Mouse (Mus musculus) kidney, embryonic 16.5 days (tissue): ENCODE data around the gene Asap2. TPM values are rescaled to one million over a fixed set of nuclear protein-coding genes. Genes with fewer than 3 reads are reported as not detected.

Experiments
- ATAC-seq: fragments of 200-750 bp; cut with Nextera tagmentation; 2 replicates; pipeline ENCODE4 v1.8.0; 2017; ENCODE audit warnings: moderate TSS enrichment; ENCODE audit not compliant: low FRiP score, low TSS enrichment
- H3K27ac ChIP-seq: fragments of 300-500 bp; sonication (generic); 2 replicates; pipeline ENCODE4 v1.5.1; 2014; ENCODE audit warnings: low read length
- H3K27me3 ChIP-seq: fragments of 300-500 bp; sonication (generic); 2 replicates; pipeline ENCODE4 v1.6.1; 2014; ENCODE audit warnings: low read length, control low read depth, mixed read lengths; ENCODE audit not compliant: insufficient read depth
- H3K36me3 ChIP-seq: fragments of 300-500 bp; sonication (generic); 2 replicates; pipeline ENCODE4 v1.6.1; 2014; ENCODE audit warnings: low read length, control low read depth, mixed read lengths; ENCODE audit not compliant: insufficient read depth
- H3K4me1 ChIP-seq: fragments of 300-500 bp; sonication (generic); 2 replicates; pipeline ENCODE4 v1.6.1; 2014; ENCODE audit warnings: low read length, control low read depth, mixed read lengths; ENCODE audit not compliant: insufficient read depth
- H3K4me2 ChIP-seq: fragments of 300-500 bp; sonication (generic); replicated peaks from 2 replicates; pipeline ENCODE4 v1.6.1; 2014; ENCODE audit warnings: low read depth, low read length
- H3K4me3 ChIP-seq: fragments of 300-500 bp; sonication (generic); 2 replicates; pipeline ENCODE4 v1.5.1; 2014; ENCODE audit warnings: mild to moderate bottlenecking, low read length
- H3K9ac ChIP-seq: fragments of 300-500 bp; sonication (generic); replicated peaks from 2 replicates; pipeline ENCODE4 v1.6.1; 2014; ENCODE audit warnings: low read length
- H3K9me3 ChIP-seq: fragments of 300-500 bp; sonication (generic); 2 replicates; pipeline ENCODE4 v1.6.1; 2016; ENCODE audit warnings: low read length, control low read depth
- WGBS: fragments of 180-500 bp; shearing (Covaris S2); extraction: QIAGEN DNeasy Blood & Tissue Kit; methylation state at CpG from one replicate; pipeline ENCODE4 v1.1.7; 2014; 5-methylcytosine and 5-hydroxymethylcytosine counted together
- polyA plus RNA-seq: library from polyadenylated mRNA; unstranded; fragments of >200 nt; fragmentation: Nextera tagmentation; extraction: Ambion mirVana; gene quantifications from 2 replicates; pipeline ENCODE4 v1.2.1, GENCODE M21; 2015

The Asap2 gene
- polyA plus RNA-seq, 1 experiment from 2014 or later, result 8.1 TPM

DNA sequence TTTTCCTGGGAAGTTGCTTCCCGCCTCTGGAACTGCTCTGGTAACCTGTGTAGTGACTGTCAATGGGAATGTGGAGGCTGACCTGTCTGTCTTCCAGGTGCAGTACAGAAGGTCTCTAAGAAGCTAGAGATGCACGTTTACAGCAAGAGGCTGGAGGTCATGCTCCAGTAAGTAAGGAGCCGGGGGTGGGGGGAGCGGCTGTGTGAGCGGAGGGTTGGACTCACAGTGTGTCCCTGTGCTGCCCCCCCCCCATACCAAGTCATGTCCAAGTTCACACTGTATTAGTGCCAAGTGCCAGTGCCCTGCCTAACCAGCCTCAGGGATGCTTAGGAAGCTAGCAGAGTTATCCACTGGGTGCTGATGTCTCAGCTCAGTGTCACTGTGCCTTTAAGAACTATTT is 321.9 kb downstream of the Asap2 start:
- no peak overlapping the region for H3K4me3 ChIP-seq
- ATAC-seq, result no peak
- H3K9ac ChIP-seq, result no peak overlapping the region
- WGBS, result 79% methylated on average over 5 of the region's 5 CpGs
- no peaks in the 10 kb centered on the region for H3K9me3 ChIP-seq
- H3K27ac ChIP-seq, result no peak overlapping the region
- H3K4me1 ChIP-seq, result peaks cover 4% of the 10 kb centered on the region; the same call in 1 of the 2 replicates
- peaks cover 55% of the 10 kb centered on the region for H3K36me3 ChIP-seq
- no peak overlapping the region for H3K4me2 ChIP-seq
- no peaks in the 10 kb centered on the region for H3K27me3 ChIP-seq

DNA sequence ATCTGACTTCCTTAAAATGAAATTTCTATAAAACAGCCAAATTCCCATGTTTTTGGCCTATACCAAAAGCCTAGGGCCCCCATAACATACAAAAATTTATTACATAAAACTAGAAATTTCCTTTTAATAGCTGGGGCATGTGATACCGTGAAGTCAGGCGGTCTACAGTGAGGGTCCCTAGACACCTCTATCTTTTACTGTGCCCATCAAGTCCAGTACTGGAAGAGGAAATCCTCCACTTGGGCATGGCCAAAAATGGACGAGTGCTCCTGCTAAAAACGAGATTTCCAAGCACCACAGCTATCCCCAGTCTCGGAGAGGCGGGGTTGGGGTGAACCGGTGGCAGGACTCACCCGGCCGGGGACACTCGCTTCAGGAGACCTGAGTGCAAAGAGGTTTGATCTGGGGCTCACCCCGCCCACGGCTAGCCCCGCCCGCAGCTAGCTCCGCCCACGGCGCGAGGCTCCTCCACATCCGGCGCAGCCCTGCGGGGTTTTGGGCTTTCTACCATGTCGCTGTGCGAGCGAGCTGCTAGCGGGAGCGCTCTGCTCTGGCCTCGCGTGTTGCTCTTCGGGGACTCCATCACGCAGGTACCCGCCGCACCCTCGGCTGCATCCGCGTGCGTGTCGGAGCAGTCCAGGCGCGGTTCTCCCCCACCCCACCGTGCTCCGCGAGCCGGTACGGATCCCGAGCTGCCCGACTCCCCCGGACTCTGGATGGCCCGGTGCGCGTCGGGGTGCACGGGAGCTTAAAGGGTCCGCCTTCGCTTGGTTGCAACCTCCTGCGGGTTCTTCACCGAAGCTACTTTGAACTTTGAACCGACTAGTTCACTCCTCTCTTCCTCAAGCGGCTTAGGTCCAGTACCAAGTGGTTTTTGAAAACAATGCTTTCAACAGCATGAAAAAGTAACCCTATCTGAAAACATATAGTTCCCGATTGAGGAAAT is 325.9 kb downstream of the Asap2 start, which contains the start of gene Iah1:
Iah1 (plus strand) TSS at position 467 of the 946 bp plus-strand sequence.
- Histone ChIP-seq H3K4me2 (peak within 1 kb of the TSS; percentile 72), H3K4me3 (peak within 1 kb of the TSS; percentile 77), H3K9me3 (no peaks in the 10 kb centered on the region), H3K9ac (peak within 1 kb of the TSS; percentile 84), H3K36me3 (peaks cover 31% of the 10 kb centered on the region), H3K27ac (peak within 1 kb of the TSS; percentile 82), H3K4me1 (peaks cover 6% of the 10 kb centered on the region; the same call in 1 of the 2 replicates), H3K27me3 (no peaks in the 10 kb centered on the region)
- peak; percentile 95 for ATAC-seq
- WGBS, result 2% methylated on average over 59 of the region's 59 CpGs

- Histone ChIP-seq H3K36me3 (peaks cover 32% of the 10 kb centered on the region), H3K27ac (peak overlapping the region; percentile 82), H3K4me3 (peak overlapping the region; percentile 77), H3K4me1 (peaks cover 6% of the 10 kb centered on the region; the same call in 1 of the 2 replicates), H3K27me3 (no peaks in the 10 kb centered on the region), H3K9me3 (no peaks in the 10 kb centered on the region), H3K4me2 (peak overlapping the region; percentile 72), H3K9ac (peak overlapping the region; percentile 84)
- ATAC-seq, result no peak
- WGBS, result 29% methylated on average over 7 of the region's 7 CpGs
These were observed 326.6 kb downstream of the Asap2 start for GRCm38 (mm10) chr12:21316869-21317265.

DNA sequence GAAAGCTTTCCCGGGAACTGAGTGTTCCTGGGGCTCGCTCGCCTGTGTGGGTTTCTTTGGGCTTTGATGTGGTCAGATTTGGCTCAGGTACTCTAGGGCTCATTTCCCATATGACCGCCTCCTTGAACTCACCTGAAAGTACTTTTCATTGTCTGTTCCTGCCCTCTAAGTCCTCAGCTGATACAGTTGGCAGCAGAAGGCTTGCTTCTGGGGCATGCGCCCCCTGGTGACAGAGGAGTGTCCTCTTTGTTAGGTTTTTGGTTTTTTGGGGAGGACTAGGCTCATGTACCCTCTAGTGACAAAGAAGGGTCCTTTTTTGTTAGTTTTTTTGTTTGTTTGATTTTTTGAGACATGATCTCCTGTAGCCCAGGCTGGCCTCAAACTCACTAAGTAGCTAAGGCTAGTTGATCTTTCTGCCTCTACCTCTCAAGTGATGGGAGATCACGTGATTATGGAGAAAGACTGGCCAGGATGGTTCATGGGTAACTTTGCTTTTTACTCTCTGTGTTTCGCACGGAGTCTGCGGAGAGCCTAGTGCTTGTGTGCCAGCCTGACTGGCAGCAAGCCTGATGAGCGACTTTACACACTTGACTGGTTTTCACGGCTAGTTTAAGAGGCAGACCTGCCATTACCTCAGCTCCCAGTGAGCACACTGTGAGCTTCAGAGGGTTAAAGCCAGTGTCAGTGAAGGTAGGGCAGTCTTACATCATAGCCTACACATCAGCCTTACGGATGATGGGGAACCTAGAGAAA is 328.1 kb downstream of the Asap2 start:
- Histone ChIP-seq H3K4me2 (no peak overlapping the region), H3K27ac (no peak overlapping the region), H3K36me3 (peaks cover 39% of the 10 kb centered on the region), H3K4me1 (peaks cover 6% of the 10 kb centered on the region; the same call in 1 of the 2 replicates), H3K4me3 (no peak overlapping the region), H3K9ac (no peak overlapping the region), H3K9me3 (no peaks in the 10 kb centered on the region), H3K27me3 (no peaks in the 10 kb centered on the region)
- 68% methylated on average over 12 of the region's 12 CpGs for WGBS
- ATAC-seq, result no peak
